Mouse (Mus musculus) stomach, embryonic 14.5 days (tissue): ENCODE measurements around the gene Jak2. TPM values are rescaled to one million over a fixed set of nuclear protein-coding genes. Genes with fewer than 3 reads are reported as not detected.

Experiments
- ATAC-seq: fragments of 200-750 bp; cut with Nextera tagmentation; 2 replicates; pipeline ENCODE4 v1.8.0; 2017; ENCODE audit warnings: low read depth, moderate TSS enrichment; ENCODE audit not compliant: insufficient number of reproducible peaks, insufficient read depth, low FRiP score
- H3K27ac ChIP-seq: fragments of 300-500 bp; sonication (generic); 2 replicates; pipeline ENCODE4 v1.5.1; 2014; ENCODE audit warnings: mild to moderate bottlenecking, low read length, moderate library complexity, mixed read lengths
- H3K27me3 ChIP-seq: fragments of 300-500 bp; sonication (generic); 2 replicates; pipeline ENCODE4 v1.6.1; 2014; ENCODE audit warnings: low read length, control low read depth, mixed read lengths; ENCODE audit not compliant: control insufficient read depth, insufficient read depth
- H3K36me3 ChIP-seq: fragments of 300-500 bp; sonication (generic); 2 replicates; pipeline ENCODE4 v1.6.1; 2014; ENCODE audit warnings: mild to moderate bottlenecking, control low read depth, low read length, moderate library complexity, mixed read lengths; ENCODE audit not compliant: control insufficient read depth, insufficient read depth
- H3K4me1 ChIP-seq: fragments of 300-500 bp; sonication (generic); 2 replicates; pipeline ENCODE4 v1.6.1; 2014; ENCODE audit warnings: low read length, control low read depth, mixed read lengths; ENCODE audit not compliant: control insufficient read depth, insufficient read depth
- H3K4me2 ChIP-seq: fragments of 300-500 bp; sonication (generic); replicated peaks from 2 replicates; pipeline ENCODE4 v1.6.1; 2014; ENCODE audit warnings: low read depth, low read length, control low read depth
- H3K4me3 ChIP-seq: fragments of 300-500 bp; sonication (generic); 2 replicates; pipeline ENCODE4 v1.5.1; 2014; ENCODE audit warnings: low read depth, low read length, control low read depth
- H3K9ac ChIP-seq: fragments of 300-500 bp; sonication (generic); replicated peaks from 2 replicates; pipeline ENCODE4 v1.6.1; 2014; ENCODE audit warnings: low read depth, mild to moderate bottlenecking, control low read depth, low read length, moderate library complexity, mixed read lengths
- H3K9me3 ChIP-seq: fragments of 300-500 bp; sonication (generic); 2 replicates; pipeline ENCODE4 v1.6.1; 2016; ENCODE audit warnings: low read depth, low read length, control low read depth; ENCODE audit not compliant: control insufficient read depth
- WGBS: fragments of 180-500 bp; shearing (Covaris S2); extraction: QIAGEN DNeasy Blood & Tissue Kit; methylation state at CpG from one replicate; pipeline ENCODE4 v1.1.7; 2014; 5-methylcytosine and 5-hydroxymethylcytosine counted together
- polyA plus RNA-seq: library from polyadenylated mRNA; unstranded; fragments of >200 nt; fragmentation: Nextera tagmentation; extraction: Ambion mirVana; gene quantifications from 2 replicates; pipeline ENCODE4 v1.2.1, GENCODE M21; 2014

The Jak2 gene
- polyA plus RNA-seq, 1 experiment from 2014 or later, result 11.2 TPM

DNA sequence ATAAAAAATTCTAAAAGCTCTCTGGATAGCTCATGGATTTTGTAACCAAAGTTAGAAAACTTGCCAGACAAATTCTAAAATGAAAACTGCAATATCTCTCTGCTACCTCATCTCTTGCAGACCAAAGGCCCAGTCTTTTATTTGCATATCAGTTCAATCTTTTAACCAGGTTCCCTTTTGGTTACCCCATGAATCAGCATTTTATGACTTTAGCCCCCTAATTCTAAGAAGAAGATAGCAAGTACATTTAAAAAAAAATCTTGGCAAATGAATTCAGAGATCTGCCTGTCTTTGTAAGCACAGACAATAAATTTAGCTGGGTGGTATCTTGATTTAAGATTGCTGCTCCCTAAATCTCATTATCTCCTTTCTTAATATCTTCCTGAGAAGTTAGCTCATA is 26.7 kb upstream of the Jak2 start:
- H3K4me1 ChIP-seq, result no peaks in the 10 kb centered on the region
- ATAC-seq, result no peak
- H3K9me3 ChIP-seq, result no peaks in the 10 kb centered on the region
- H3K27me3 ChIP-seq, result no peaks in the 10 kb centered on the region
- H3K4me2 ChIP-seq, result no peak overlapping the region
- H3K4me3 ChIP-seq, result no peak overlapping the region
- H3K9ac ChIP-seq, result no peak overlapping the region
- H3K27ac ChIP-seq, result no peak overlapping the region
- no peaks in the 10 kb centered on the region for H3K36me3 ChIP-seq

DNA sequence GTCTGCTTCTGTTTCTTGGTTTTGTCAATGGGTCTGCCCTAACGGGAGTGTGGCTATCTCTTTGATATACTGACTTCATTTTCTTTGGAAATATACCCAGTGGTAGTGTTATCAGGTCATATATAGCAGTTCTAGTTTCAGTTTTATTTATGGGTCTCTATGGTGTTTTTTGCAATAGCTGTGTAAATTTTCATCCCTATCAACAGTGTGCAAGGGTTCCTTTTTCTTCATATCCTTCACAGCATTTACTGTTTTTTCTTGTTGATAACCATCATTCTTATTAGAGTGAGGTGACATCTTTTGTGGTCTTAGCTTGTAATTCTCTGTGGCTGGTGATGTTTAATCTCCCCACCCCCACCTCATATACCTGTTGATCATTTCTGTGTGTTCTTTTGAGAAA is 24.6 kb upstream of the Jak2 start:
- 67% methylated on average over 1 of the region's 1 CpGs for WGBS
- Histone ChIP-seq H3K27me3 (no peaks in the 10 kb centered on the region), H3K27ac (no peak overlapping the region), H3K9ac (no peak overlapping the region), H3K4me2 (no peak overlapping the region), H3K4me3 (no peak overlapping the region), H3K36me3 (no peaks in the 10 kb centered on the region), H3K4me1 (no peaks in the 10 kb centered on the region), H3K9me3 (no peaks in the 10 kb centered on the region)
- no peak for ATAC-seq

DNA sequence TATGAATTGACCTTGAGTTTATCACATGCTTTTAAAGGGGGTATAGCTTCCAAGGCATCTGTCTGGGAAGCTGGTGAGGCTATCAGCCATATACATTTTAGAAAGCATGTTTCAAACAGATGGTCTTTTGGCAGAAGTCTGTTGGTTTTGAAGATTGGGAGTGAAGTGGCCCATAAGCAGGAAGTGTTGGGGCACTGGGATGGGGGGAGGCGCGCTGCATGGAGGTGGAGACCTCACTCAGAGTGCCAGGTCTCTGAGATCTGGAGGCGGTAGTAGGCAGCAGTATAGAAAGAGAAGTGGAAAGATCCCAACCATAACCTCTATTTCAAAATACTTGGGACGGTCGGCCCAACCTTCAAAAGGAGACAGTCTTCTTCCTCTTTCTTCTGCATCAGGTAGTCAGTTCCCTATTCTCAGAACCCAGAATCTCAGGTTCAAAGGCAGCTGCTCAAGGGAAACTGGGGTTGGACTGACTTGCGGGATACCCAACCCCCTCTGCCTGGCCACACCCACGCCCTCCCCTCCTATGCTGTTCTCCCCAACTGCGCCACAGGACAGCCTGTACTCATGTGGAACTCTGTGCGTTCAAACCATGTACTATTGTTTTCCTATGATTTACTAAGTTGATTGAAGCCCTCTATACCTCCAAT is 23.6 kb upstream of the Jak2 start:
- Histone ChIP-seq H3K4me1 (no peaks in the 10 kb centered on the region), H3K36me3 (no peaks in the 10 kb centered on the region), H3K27ac (no peak overlapping the region), H3K27me3 (no peaks in the 10 kb centered on the region), H3K4me3 (no peak overlapping the region), H3K9me3 (no peaks in the 10 kb centered on the region), H3K4me2 (no peak overlapping the region), H3K9ac (no peak overlapping the region)
- WGBS, result 65% methylated on average over 9 of the region's 9 CpGs
- no peak for ATAC-seq

DNA sequence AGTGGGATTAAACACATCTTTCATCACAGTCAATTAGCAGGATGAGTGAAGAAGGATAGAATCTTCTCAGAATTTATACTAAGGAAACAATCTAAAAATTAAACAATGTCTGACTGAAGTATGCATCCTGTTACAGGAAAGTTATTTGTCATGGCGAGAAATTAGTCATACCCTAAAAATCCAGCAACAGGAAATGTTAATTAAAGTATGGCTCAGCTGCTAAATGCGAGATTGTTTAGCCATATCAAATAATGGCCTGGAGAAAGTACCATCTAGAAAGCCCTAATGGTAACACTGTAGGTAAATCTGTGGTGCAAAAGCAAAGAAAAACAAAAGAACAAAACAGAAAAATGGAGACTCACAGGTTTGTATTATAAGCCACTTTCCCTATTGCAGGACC is 22.6 kb upstream of the Jak2 start:
- H3K9ac ChIP-seq, result no peak overlapping the region
- WGBS, result 64% methylated on average over 2 of the region's 2 CpGs

DNA sequence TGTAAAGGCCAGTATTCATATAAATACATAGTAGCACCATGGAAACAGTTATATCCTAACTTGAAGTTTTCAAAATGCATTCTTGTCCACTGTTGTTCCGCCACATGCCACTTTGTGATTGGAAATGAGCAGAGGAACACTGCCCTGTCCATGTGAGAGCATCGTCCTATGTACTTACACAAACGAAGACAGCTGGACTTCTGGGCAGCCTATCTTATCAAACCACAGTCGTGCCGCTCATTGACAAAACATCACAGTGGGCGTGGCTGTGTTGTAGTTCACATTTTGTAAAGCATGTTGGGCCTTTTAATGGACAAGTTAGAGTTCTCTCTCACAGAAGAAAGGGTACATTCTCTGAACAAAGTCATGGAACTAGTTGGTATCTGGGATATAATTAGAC is 18.9 kb upstream of the Jak2 start:
- ATAC-seq, result no peak
- 71% methylated on average over 6 of the region's 6 CpGs for WGBS
- H3K27ac ChIP-seq, result no peak overlapping the region

More for the DNA sequence above, 22.6 kb upstream of the Jak2 start:
- Histone ChIP-seq H3K4me2 (no peak overlapping the region), H3K36me3 (no peaks in the 10 kb centered on the region), H3K9me3 (no peaks in the 10 kb centered on the region), H3K4me3 (no peak overlapping the region), H3K27me3 (no peaks in the 10 kb centered on the region), H3K27ac (no peak overlapping the region), H3K4me1 (no peaks in the 10 kb centered on the region)
- ATAC-seq, result no peak

DNA sequence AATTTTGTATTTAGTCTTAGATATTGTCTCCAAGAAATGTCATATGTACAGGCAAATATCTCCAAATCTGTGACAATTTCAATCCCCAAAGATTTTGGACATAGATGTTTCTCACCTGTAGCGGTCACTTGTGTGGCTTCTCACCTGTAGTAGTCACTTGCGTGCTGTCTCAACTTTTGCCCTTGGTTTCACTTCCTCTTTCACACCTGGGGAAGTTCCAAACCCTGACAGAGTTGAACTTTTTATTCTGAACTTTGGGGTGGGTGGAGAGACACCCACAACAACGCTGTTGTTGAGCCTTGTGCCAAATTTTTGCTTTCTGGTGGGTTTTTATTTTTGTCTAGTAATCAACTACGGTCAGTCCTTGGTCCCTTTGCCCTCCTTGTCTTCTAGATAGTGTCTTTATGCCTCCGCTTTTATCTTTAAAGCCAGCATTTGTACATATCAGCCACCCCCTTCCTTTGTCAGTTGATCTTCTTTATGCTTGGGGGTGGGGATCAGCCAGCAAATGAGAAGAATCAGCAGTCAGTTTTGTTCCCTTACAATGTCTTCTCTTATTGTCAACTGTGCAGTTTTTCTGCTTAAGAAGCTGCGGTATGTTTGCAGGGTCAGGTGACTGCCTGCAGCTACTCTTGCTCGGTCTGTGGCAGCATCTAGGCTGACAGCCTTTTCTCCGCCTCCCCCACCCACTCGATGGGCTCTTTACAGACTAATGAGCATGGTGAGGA is 14.8 kb upstream of the Jak2 start:
- WGBS, result 56% methylated on average over 9 of the region's 9 CpGs
- no peak overlapping the region for H3K4me2 ChIP-seq

More for the DNA sequence above, 18.9 kb upstream of the Jak2 start:
- Histone ChIP-seq H3K36me3 (no peaks in the 10 kb centered on the region), H3K27me3 (no peaks in the 10 kb centered on the region), H3K9ac (no peak overlapping the region), H3K4me1 (peaks cover 3% of the 10 kb centered on the region; the same call in 1 of the 2 replicates), H3K4me2 (no peak overlapping the region), H3K9me3 (no peaks in the 10 kb centered on the region), H3K4me3 (no peak overlapping the region)

DNA sequence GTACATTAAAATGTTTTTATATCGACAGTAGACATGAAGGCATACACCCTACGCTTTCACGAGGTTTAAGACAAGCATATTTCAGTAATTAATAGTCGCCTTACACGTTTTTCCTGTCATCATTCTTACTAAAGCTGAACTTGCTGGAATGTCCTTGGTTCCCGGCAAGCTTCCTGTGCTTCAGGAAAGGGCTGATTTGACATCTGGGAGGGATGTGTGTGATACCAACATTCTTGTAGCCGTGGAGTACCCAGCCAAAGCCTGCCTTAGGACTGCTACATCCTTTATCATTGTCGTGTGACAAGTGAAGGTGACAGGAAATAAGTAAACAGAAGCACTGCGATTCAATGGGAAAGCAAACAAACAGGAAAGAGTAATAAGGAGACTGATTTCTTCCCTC is 13.5 kb upstream of the Jak2 start:
- no peaks in the 10 kb centered on the region for H3K27me3 ChIP-seq
- no peak overlapping the region for H3K27ac ChIP-seq
- ATAC-seq, result no peak
- peaks cover 12% of the 10 kb centered on the region; the same call in 1 of the 2 replicates for H3K4me1 ChIP-seq
- H3K4me2 ChIP-seq, result 0 out of 2 replicates have a peak overlapping the region, but pooled peaks have one; percentile 15
- no peaks in the 10 kb centered on the region for H3K36me3 ChIP-seq
- 14% methylated on average over 9 of the region's 9 CpGs for WGBS
- H3K9me3 ChIP-seq, result no peaks in the 10 kb centered on the region
- no peak overlapping the region for H3K9ac ChIP-seq
- no peak overlapping the region for H3K4me3 ChIP-seq

More for the DNA sequence above, 14.8 kb upstream of the Jak2 start:
- Histone ChIP-seq H3K27ac (no peak overlapping the region), H3K4me1 (peaks cover 12% of the 10 kb centered on the region; the same call in 1 of the 2 replicates), H3K36me3 (no peaks in the 10 kb centered on the region), H3K9me3 (no peaks in the 10 kb centered on the region), H3K4me3 (no peak overlapping the region), H3K9ac (no peak overlapping the region), H3K27me3 (no peaks in the 10 kb centered on the region)
- ATAC-seq, result no peak

DNA sequence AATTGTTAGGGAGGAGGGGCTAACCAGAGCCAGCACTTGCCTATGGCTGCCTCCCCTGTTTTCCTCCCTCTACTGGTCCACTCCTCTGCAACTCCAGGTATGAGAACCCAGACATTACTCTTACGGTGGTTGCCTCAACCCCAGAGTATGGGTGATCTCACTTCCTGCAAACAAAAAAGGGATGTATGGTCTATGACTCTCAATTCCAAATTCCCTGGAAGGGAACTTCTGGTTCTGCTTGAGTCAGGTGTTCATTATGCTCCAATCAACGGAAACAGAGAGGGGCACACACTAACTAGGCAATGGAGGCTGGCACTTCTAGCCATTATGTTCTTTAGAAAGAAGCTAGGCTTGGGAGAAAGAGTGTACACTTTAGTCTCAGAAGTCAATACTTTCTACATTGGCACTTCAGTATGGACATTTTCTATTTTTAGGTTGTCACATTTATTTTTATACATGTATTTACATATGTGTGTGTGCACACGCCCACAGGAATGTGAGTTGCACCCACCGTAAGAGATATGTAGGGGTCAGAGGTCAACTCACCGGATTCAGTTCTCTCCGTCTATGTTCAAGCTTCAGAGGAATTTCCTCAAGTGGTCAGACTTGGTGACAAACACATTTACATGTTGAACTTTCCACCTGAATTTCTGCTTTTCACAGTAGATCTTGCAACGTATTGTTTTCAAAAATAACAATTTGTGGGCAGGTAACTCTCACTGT is 12.0 kb upstream of the Jak2 start:
- Histone ChIP-seq H3K4me3 (no peak overlapping the region), H3K4me1 (peaks cover 12% of the 10 kb centered on the region; the same call in 1 of the 2 replicates), H3K36me3 (no peaks in the 10 kb centered on the region), H3K9me3 (no peaks in the 10 kb centered on the region), H3K27ac (no peak overlapping the region), H3K4me2 (no peak overlapping the region), H3K27me3 (no peaks in the 10 kb centered on the region), H3K9ac (no peak overlapping the region)
- no peak for ATAC-seq
- WGBS, result 57% methylated on average over 7 of the region's 7 CpGs
